Mouse (Mus musculus) adrenal gland, adult 18-20 months (tissue): Measurements from ENCODE around the gene Mbd5. TPM values are rescaled to one million over a fixed set of nuclear protein-coding genes. Genes with fewer than 3 reads are reported as not detected.

ENCODE experiments used
- DNase-seq, 2 experiments: peaks; one replicate each; pipeline ENCODE4 v3.0.0; 2021 to 2022; ENCODE audit warnings: low spot score in 2 of 2
- long read RNA-seq, 2 experiments: library from polyadenylated mRNA; stranded (forward); transcript quantifications; one replicate each; pipeline ENCODE4 v2.0.0; 2021
- total RNA-seq, 2 experiments: library from RNA; stranded (reverse); gene quantifications; 1 replicate in 1 of 2; 2 replicates in 1 of 2; pipeline ENCODE4 v1.2.3; 2021

The Mbd5 gene
- total RNA-seq = 10 to 100 TPM; 31.4 to 36.5 TPM
- long read RNA-seq, experiment 1, partial matches to known transcripts = 2 of 8 reads
- long read RNA-seq, experiment 1, other reads (novel, unspliced or antisense) = 6 of 8 reads
- long read RNA-seq, experiment 2, partial matches to known transcripts = 5 of 9 reads
- long read RNA-seq, experiment 2, other reads (novel, unspliced or antisense) = 2 of 9 reads

DNA sequence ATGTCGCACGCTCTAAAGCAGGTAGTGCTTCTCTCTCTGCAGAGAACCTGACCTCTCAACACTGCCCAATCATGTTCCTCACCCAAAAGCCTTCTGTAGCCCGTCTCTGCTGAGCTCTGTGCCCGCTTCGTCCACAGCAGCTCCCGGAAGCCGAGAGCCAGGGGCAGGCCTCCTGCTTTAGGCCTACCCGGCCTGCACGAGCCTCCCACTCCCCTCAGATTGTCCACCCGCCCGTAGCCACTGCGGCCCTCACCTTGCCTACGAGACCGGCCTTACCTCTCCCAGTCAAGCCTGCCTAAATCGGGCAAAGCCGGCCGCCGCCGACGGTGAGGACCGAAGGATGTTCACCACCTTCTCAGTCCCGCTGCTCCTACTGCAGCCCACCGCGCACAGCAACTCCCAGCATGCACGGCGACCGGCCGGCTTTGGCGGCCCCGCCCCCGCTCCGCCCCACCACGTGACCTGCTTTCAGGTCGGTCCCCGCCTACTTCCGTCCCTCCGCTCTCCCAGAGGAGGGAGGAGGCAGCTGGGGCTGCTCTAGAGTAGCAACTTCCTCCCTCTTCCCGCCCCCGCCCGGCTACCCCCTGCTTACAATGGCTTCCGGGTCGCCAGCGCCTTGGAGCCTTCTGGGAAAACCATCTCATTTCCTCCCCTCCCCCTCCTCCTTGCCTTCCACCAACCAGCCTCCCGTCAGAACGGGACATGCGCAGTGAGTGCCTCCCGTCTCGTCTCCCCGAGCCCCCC is at the start of gene Mbd5:
Gene Mbd5 (plus strand): TSS at position 668 of the 744 bp plus-strand sequence.
- peak; percentile 97 to 98 for DNase-seq

DNA sequence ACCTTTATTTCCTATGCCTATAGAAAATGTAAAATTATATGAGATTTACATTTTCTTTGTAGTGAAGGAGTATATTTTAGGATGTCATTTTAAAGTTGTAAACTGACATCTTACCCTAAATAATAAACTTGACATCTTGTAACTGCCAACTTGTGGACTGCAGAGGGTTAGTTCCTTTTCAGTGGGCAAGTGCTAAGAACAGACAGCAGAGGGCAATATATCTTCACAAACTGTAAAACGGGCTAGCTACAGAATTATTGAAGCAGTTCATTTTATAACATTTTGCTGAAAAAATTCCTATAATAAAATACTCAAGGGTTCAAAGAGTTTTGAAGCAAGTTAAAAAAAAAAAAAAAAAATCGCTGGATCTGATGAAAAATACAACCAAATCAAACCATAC is 40.4 kb upstream of the Mbd5 start:
- no peak for DNase-seq

DNA sequence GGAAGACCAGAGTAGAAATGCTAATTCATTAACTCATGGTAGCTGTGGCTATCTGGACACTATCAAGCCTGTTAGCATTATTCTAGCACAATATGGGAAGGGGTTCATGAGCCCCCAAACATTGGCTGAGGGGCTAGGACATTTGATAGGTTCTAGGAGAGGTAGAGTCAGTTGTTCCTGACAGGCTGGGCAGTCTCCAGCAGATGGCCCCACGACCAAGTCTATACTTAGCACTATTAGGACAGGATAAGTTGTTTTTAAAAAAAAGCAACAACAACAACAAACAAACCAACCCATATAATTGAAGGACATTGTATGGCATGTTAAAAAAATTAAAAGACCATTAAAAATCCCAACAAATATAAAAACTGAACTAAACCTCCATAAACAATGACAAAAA is 35.1 kb upstream of the Mbd5 start:
- DNase-seq = no peak

DNA sequence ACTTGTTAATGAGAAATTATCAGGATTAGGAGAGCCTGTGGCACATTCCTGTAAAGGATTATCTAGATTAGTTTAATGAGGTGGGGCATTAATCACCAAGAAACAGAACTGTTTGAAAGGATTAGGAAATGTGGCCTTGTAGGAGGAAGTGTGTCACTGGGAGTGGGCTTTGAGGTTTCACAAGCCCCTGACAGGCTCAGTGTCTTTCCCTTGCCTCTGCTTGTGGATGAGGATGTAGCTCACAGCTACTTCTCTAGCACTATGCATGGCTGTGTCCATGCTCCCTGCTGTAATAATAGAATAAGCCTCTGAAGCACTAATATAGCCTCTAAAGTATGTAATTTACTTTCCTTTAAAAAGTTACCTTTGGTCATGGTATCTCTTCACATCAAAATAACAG is 33.5 kb upstream of the Mbd5 start:
- DNase-seq = no peak

DNA sequence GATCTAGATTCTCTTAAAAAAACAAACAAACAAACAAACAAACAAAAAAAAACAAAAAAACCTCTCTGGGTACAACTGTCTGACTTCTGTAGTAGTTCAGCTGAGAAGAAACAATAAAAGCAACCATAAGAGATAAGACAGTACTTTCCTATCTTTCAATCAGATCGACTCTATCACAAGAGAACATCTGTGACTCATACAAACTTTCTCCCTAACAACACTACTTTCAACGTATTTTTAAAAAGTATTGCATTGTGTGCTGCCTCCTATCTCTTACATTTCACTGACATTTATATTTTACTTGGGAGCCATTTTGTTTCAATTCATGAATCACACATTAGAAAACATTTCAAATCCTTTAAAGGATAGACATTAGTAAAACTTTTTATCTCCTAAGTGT is 14.2 kb upstream of the Mbd5 start:
- DNase-seq = no peak

DNA sequence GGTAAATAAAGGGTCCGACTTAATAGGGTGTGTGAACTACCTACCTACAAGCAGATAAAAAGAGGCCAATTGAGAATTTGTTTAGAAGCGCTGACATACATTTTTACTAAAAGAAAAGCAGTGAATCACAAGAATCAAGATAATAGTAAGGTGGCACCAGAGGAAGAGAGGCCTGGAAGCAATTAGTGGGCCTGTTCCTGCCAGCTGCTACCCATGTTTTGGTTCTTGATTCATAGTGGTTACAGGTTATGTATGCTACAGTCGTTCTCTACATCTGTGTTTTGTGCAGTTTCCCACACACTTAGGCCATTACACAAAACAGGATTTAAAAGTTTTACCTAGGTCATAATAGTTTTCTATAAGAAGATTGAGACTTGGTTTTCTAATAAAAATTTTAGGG is 1.5 kb upstream of the Mbd5 start:
- no peak for DNase-seq

DNA sequence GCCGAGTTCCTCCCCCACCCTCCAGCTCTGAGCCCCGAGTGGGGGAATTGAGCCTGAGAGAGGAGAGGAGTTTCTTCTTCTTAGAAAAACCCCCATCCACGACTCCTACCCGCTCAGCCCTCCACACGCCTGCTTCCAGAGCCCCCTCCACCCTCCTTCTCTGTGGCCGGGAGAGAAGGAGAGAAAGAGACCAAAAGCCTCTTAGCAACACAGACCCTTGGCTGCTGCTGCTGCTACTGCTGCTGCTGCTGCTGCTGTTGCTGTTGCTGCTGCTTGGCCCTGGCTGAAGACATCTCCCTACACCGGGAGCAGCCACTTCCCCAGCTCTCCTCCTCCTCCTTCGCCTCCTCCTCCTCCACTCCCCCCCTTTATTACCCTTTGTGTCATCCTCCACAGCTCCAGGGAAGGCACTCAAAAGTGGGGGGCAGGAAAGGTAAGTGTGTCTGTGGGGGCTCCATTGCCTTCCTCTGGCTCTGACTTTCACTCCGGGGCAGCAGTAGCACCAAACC is 489 bp downstream of the Mbd5 start:
- DNase-seq = peak; percentile 31 to 37

DNA sequence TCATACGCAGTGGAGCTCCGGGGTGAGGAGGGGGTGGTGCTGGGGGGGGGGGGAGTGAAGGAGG is 776 bp downstream of the Mbd5 start, which contains the start of gene Orc4:
Gene Orc4 (minus strand): TSS at position 26 of the 64 bp plus-strand sequence.
- DNase-seq = no peak

DNA sequence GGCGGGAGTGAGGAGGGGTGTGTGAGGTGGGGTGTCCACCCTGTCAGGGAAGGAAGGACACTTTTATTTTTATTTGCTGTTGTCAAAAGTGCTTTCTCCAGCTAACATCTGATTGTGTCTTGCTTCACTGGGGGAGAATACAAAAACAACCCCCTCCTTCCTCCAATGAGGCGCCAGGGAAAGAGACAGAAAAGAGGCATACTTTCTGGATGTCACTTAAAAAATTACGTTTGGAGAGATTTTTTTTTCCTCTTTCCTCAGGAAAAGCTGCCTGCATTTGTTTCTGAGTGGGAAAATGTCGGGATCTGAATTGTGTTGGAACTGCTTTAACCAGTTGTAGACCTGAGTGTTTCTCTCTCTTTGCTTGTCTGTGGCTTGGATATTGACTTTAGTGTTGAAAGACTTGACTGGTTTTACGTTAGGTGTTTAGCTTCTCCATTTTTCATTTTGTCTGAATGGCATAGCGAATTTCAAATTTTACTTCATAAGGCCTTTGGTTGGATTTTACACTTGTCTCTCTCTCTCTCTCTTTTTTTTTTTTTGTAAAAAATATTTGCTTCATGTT is 1.1 kb downstream of the Mbd5 start:
- DNase-seq = no peak

DNA sequence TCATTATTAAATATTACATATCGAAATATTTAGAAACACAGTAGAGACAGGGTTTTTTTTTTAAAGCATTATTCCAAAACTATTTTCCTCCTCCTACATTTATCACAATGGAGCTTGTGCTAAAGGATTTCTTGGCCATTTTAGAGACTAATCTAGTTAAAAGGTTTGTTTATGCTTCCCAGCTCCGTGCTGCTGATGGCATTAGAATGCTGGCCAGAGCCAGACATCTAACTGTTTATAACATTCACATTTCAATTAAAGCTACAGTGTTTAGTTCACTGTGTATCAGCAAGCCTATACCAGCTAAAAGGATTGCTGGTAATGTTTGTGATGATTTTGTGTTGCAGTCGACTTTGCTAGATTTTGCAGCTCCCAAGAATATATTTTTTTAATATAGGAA is 7.3 kb downstream of the Mbd5 start:
- DNase-seq = no peak

DNA sequence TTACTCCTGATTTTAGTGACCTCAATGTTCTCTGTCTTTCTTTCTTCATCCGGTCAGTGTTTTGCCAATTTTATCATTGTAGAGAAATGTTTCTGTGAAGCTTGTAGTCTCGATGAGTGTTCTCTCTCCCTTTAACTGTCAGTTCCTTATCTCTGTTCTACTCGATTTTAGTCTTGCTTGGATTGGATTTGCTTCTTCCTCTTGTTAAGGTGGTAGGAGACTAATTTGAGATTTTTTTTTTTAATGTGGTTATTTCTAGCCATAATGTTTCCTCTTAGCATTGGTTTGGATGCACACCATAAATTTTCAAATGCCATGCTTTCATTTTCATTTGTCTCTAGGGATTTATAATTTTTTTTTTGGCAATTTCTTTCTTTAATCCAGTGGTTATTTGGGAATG is 29.6 kb downstream of the Mbd5 start:
- no peak for DNase-seq

DNA sequence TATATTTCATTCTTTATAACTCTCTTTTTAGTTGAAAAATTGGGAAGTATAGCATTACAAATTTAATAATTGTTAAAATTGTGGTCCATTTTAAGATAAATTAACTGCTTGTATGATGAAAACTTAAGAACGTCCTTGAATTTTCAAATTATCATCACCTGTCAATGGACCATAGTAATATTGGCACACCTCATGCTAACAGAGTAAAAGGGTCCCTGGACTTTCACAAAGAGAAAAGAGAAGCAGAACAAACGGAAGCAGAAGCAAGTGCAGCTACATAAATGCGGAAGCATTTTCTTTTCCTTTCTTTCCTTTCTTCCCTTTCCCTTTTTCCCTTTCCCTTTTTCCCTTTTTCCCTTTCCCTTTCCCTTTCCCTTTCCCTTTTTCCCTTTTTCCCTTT is 41.0 kb downstream of the Mbd5 start:
- no peak for DNase-seq

DNA sequence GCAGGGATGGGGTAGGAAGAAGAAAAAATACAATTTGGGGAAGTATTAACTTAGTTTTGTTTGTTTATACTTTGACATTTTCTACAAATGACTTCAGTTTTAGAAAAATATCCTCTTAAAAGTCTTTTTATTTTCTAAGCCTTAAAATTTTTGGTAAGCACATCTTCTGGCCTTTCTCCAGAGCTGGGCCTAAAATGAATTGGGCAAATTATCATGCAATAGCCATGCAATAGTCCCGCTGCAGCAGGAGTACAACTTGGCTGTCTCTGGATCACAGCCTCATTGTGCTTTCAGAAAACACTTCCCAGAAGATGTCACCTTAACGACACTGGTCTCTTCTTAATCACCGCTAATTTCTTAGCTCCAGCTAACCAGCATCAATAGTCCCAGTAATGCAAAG is 91.2 kb downstream of the Mbd5 start:
- no peak for DNase-seq

DNA sequence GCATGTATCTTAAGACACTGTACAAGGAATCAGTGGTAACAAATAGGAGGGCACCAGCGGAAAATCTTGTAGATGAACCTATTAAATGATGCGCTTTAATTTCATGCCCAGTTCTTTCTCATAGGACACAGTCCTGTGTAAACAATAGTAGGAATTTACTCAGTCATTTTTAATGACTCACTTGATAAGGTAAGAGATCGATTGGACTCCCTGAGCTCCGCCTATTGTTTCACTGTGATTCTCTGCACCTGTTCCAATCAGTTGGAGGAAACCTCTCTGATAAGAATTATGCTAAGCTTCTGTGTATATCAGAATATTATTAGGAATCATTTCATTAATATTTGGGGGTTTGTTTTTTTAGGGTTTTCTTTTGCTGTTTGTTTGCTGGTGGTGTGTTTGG is 100.7 kb downstream of the Mbd5 start:
- no peak for DNase-seq

DNA sequence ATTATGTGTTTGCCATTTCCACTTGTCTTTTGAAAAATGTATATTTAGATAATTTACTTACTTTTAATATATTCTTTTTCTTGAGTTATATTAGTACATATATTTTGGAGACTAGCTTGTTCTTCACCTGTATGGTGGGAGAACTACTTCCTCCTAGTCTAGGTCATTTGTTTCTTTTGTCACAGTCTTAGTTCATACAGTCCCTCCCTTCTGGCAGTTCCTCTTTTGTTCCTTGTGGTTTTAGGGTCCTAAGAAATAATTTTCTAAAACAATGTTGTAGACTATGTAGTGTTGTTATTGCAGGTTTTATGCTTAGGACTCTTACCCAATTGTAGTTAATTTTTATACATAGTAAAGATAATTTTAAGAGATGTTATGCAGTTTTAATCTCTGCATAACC is 118.6 kb downstream of the Mbd5 start:
- DNase-seq = no peak

DNA sequence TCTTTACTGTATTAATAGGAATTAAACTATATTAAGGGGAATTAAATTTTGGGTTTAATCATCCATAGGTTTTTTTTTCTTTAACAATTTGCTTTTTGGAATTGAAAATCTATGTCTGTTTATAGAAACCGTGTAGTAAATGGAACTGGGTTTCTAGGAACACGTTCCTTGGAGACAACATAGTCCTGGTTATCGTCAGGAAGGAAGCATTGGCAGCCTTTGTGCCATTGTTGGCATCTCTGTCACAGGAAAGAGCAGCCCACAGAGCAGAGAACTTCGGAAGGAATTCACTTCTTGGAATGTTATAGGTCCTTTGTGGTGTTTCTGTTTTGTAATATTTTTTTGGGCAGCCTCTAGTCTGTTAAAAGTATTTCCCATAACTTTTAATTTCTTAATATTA is 135.7 kb downstream of the Mbd5 start:
- no peak for DNase-seq

DNA sequence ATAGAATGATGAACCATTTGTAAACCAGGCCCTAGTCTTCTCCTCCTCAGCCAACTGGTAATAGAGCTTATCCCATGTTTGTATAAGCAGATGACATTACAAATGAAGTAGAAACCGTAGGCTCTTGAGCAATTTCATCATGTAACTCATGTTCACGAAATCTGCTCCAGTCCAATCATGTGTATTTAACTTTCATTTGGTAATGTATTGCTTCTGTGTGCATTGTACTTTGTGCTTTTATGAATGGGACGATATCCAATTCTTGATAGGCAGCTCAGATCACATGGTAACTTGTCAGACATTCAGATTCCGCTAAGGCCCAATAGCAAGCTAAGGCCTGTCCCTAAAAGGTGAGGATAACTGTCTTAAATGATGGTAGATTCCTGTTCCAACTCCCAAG is 141.5 kb downstream of the Mbd5 start:
- no peak for DNase-seq

DNA sequence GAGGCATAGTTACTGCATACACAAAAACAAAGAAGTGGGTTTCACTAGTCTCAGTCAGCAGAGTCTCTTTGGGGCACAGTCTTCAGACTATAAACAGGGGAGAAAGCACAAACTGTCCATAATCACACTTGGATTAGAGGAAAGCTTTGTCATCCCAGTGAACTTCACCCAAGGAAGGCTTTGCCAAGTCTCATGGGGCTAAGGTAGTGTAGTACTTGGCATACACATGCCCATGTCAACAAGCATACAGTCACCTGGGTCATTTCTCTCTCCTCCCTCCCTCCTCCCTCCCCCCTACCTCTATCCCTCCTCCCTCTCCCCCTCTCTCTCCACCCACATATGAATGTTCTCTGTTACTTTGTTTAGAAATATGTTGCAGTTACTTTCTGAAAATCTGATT is 147.5 kb downstream of the Mbd5 start:
- DNase-seq = no peak

DNA sequence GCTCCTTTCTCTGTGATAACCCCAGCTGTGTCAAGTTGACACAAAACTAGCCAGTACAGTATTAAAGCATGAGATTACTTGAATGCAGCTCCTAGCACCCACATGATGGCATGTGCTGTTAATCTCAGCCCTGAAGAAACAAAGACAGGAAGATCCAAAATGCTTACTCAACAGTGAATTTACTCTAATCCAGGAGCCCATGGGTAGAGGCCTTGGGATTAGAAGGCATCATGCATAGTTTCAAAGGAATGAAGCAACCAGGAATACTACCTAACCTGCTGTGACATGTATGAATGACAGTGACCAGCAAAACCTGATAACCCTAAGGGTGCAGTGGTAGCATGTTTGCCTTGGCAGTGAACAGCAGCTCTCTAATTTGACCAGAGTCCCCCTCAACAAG is 159.6 kb downstream of the Mbd5 start:
- DNase-seq = no peak

DNA sequence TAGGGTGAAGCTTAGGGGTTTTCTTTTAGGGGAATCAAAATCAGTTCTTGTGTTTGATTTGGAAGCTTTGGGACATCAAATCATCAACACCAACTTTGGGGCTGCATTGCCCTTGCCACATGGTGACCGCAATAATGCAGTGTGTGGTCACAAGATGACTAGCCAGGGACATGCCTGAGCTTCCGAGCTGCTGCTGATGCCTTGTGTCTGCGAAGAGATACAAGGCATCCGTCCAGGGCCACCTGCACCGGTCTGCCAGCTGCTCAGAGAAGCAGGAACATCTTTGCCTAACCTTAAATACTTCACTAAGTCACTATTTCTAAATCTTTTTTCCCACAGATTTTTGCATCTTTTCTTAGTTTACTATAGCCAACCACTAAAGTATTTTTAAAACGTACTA is 170.6 kb downstream of the Mbd5 start:
- DNase-seq = no peak

DNA sequence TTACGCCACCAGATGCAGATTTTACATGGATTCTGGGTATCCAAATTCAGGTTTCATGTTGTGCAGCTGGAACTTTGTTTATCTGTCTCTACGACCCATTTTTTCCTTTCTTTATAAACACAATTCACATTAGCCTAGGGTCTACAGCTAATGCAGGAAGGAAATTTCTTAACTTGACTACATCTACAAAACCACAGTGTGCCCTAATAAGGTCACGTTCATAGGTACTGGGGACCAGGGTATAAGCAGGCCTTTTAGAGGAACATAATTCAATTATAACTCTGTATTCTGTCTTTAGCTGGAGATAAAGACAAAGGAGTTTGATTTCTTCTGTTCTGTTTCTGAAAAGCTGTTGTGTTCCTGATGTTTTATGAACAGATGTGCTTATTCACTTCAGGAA is 172.3 kb downstream of the Mbd5 start:
- DNase-seq = no peak

DNA sequence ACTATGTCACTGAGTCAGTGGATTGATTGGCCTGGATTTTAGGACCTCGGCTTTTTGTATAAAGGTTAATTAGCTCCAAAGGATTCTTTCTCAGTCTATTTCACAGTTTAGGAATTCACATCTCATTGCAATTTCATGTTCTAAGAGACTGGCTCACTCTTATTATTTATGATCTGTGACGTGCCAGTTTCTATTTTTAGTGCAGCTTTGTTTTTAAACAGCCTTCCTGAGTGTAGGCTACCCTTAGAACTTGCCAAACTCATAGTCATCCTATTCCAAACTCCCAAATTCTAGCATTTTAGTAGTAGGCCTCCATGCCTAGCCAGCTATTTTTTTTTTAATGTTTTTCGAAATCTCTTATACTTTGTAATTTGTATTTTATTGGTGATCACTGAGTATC is 192.9 kb downstream of the Mbd5 start:
- DNase-seq = no peak

DNA sequence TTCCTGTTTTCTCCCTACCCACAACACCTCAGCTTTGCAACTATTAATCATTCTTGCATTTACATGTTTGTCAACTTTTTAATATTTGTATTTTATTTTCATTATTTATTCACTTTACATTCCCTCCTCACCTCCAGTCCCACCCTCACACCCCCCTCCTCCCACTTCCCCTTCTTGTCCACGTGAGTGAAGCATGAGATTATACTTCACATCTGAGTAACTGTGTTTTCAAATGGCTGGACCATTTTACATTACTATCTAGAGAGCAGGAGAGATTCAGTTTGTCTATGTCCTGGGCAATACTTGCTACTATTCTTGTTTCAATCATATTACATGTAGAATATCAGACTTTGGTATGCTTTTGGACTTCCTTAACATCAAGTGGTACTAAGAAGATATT is 204.3 kb downstream of the Mbd5 start:
- DNase-seq = no peak
